Mouse (Mus musculus) liver, embryonic 16.5 days (tissue): Measurements from ENCODE around the gene Cdc25b. TPM values are rescaled to one million over a fixed set of nuclear protein-coding genes. Genes with fewer than 3 reads are reported as not detected.
A peak's percentile ranks its signal among the peaks of the same experiment; 100 is the strongest.

Experiments used
- ATAC-seq: fragments of 200-750 bp; cut with Nextera tagmentation; 2 replicates; pipeline ENCODE4 v1.8.0; 2017; ENCODE audit warnings: low read depth, mild to moderate bottlenecking, moderate number of reproducible peaks, moderate library complexity
- H3K27ac ChIP-seq: fragments of 300-500 bp; sonication (generic); 2 replicates; pipeline ENCODE4 v1.5.1; 2014; ENCODE audit warnings: mild to moderate bottlenecking, low read length
- H3K27me3 ChIP-seq: fragments of 300-500 bp; sonication (generic); 2 replicates; pipeline ENCODE4 v1.6.1; 2014; ENCODE audit warnings: low read depth, low read length, mixed read lengths; ENCODE audit not compliant: control insufficient read depth, insufficient read depth
- H3K36me3 ChIP-seq: fragments of 300-500 bp; sonication (generic); 2 replicates; pipeline ENCODE4 v1.6.1; 2014; ENCODE audit warnings: mild to moderate bottlenecking; ENCODE audit not compliant: control insufficient read depth, insufficient read depth
- H3K4me1 ChIP-seq: fragments of 300-500 bp; sonication (generic); 2 replicates; pipeline ENCODE4 v1.6.1; 2014; ENCODE audit warnings: low read depth, low read length, mixed read lengths; ENCODE audit not compliant: control insufficient read depth
- H3K4me2 ChIP-seq: fragments of 300-500 bp; sonication (generic); 2 replicates; pipeline ENCODE4 v1.6.1; 2014; ENCODE audit warnings: low read depth, low read length, mixed read lengths
- H3K4me3 ChIP-seq: fragments of 300-500 bp; sonication (generic); 2 replicates; pipeline ENCODE4 v1.5.1; 2014; ENCODE audit warnings: low read depth, mild to moderate bottlenecking, low read length
- H3K9ac ChIP-seq: fragments of 300-500 bp; sonication (generic); 2 replicates; pipeline ENCODE4 v1.6.1; 2014; ENCODE audit warnings: low read depth, low read length
- H3K9me3 ChIP-seq: fragments of 300-500 bp; sonication (generic); replicated peaks from 2 replicates; pipeline ENCODE4 v1.6.1; 2016; ENCODE audit warnings: low read length; ENCODE audit not compliant: control insufficient read depth
- WGBS: fragments of 180-500 bp; shearing (Covaris S2); extraction: QIAGEN DNeasy Blood & Tissue Kit; methylation state at CpG from one replicate; pipeline ENCODE4 v1.1.7; 2014; ENCODE audit not compliant: insufficient replicate concordance; 5-methylcytosine and 5-hydroxymethylcytosine counted together
- polyA plus RNA-seq: library from polyadenylated mRNA; unstranded; fragments of >200 nt; fragmentation: Nextera tagmentation; extraction: Ambion mirVana; gene quantifications from 2 replicates; pipeline ENCODE4 v1.2.1, GENCODE M21; 2015

Cdc25b gene
- polyA plus RNA-seq, 1 experiment from 2014 or later: 284 TPM

DNA sequence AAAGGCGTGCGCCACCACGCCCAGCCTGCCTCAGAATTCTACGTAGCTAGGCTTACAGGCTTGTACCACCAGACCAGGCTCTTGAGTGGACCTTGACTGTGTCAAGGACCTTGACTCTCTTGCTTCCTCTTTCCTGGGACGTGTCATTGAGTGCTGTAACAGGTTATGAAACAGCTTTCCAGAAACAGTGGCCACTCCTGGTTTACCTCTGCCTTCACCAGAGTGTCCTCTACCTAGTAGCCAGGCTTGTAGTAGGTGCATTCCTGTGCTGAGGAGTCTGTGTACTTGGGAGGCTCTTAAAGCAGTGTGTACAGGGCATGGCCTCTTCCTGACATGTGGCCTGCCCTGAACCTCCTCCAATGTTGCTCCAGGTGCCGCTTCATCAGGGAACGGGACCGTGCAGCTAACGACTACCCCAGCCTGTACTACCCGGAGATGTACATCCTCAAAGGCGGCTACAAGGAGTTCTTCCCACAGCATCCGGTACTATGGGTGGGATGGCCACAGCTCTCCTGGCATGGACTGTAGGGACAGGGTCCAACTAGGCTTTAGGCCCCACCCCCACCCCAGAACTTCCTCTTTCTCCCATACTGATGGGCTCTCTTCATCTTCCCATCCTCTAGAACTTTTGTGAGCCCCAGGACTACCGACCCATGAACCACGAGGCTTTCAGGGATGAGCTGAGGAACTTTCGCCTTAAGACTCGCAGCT lies 10.0 kb downstream of the Cdc25b start:
- H3K9ac ChIP-seq: no peak overlapping the region
- peaks cover 84% of the 10 kb centered on the region for H3K36me3 ChIP-seq
- peak; percentile 16; the same call in 1 of the 2 replicates for ATAC-seq
- no peaks in the 10 kb centered on the region for H3K27me3 ChIP-seq
- no peaks in the 10 kb centered on the region for H3K9me3 ChIP-seq
- 78% methylated on average over 16 of the region's 16 CpGs for WGBS
- H3K4me3 ChIP-seq: no peak overlapping the region
- H3K4me2 ChIP-seq: no peak overlapping the region
- H3K4me1 ChIP-seq: peaks cover 5% of the 10 kb centered on the region
- H3K27ac ChIP-seq: no peak overlapping the region

DNA sequence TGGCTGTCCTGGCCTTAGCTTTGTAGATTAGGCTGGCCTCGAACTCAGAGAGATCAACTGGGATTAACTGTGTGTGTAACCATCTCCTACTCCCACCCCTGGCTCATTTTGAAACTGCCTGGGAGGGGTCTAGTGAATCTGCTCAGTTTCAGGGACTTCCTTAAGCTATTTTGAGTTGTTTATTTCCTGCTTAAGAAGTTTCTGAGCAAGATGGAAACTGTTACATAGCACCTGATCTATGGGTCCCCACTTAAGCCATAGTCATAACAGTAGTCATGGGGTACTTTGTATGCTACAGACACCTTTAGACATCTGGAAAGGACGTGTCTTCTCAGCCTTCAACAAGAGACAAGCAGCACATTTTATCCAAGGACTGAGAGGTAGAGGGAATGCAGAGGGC lies 14.0 kb downstream of the Cdc25b start:
- no peaks in the 10 kb centered on the region for H3K27me3 ChIP-seq
- no peak for ATAC-seq
- WGBS: 82% methylated on average over 2 of the region's 2 CpGs
- H3K9ac ChIP-seq: no peak overlapping the region
- H3K9me3 ChIP-seq: no peaks in the 10 kb centered on the region
- peaks cover 39% of the 10 kb centered on the region for H3K4me1 ChIP-seq
- H3K4me2 ChIP-seq: no peak overlapping the region
- no peak overlapping the region for H3K27ac ChIP-seq
- H3K36me3 ChIP-seq: peaks cover 44% of the 10 kb centered on the region
- no peak overlapping the region for H3K4me3 ChIP-seq

DNA sequence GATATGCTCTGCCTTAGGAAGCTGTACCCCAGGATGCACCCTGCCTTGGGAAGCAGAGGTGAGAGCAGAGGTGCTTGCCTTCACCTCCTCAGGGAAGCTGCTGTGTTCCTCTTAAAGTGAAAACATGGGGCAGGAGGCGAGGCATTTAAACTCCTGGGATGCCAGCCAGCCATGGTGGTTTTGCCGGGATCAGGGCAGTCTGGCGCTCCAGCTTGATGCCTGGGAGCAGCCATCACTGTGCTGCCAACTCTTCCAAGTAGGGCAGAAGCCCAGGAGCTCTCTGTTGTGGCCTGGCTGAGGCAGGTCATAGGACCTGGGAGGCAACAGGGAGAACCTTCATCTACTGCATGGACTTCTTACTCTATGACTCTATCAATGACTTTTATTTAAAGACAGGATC lies 14.5 kb downstream of the Cdc25b start:
- H3K36me3 ChIP-seq: peaks cover 39% of the 10 kb centered on the region
- H3K4me3 ChIP-seq: no peak overlapping the region
- no peak overlapping the region for H3K27ac ChIP-seq
- no peaks in the 10 kb centered on the region for H3K27me3 ChIP-seq
- no peak overlapping the region for H3K9ac ChIP-seq
- no peak overlapping the region for H3K4me2 ChIP-seq
- H3K9me3 ChIP-seq: no peaks in the 10 kb centered on the region
- ATAC-seq: no peak
- peaks cover 44% of the 10 kb centered on the region for H3K4me1 ChIP-seq
- 86% methylated on average over 3 of the region's 3 CpGs for WGBS

DNA sequence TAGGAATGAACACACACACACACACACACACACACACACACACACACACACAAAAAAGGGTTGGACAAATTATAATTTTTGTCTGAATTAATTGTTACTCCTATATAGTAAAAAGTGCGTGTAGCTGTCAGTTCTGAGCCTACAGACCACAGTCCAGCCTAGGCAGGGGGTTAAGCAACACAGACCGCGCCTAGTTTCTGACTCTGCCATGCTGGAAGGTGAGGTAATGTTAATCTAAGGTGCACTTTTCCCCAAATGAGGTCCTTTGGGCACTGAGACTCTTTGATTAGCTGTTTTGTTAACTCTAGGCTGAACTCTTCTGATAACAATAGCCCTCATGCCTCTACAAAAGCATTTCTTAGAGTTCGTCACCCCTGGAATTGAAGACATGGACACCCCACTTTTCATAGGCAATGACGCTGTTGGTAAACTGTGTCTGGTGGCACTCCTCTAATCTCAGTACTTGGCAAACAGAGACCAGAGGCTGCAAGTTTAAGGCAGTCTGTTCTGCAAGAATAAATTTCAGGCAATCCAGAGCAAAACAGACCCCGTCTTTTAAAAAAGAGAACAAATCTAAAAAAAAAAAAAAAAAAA lies 17.2 kb downstream of the Cdc25b start:
- no peak for ATAC-seq
- 78% methylated on average over 6 of the region's 6 CpGs for WGBS
- no peaks in the 10 kb centered on the region for H3K9me3 ChIP-seq
- peaks cover 60% of the 10 kb centered on the region for H3K4me1 ChIP-seq
- H3K9ac ChIP-seq: no peak overlapping the region
- no peaks in the 10 kb centered on the region for H3K27me3 ChIP-seq
- H3K4me3 ChIP-seq: no peak overlapping the region
- H3K36me3 ChIP-seq: peaks cover 13% of the 10 kb centered on the region
- H3K27ac ChIP-seq: no peak overlapping the region
- 0 out of 2 replicates have a peak overlapping the region, but pooled peaks have one; percentile 42 for H3K4me2 ChIP-seq

DNA sequence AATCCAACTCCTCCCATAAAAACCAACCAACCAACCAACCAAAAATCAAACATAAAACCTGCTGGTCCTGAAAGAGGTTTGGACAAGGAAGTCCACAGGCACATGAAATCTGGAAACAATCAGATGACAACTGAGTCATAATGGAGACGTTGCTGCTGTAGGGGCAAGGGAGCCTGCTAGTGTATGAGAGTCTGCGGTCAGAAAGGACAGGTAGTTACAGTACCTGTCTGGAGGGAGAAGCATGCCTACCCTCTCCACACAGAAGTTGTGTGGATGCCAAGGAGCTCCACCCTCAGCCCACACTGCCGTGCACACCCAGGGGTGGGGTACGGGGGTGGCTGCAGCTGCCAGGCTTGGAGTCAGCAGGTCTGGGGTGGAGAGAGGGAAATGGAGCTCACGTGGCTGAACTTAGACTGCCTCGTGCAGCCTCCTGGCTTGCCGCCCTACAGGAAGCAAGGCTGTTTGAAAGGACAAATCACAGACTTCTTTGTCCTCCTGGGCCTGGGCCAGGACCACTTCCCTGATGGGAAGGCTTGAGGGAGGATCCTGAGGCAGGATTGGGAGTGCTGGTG lies 17.7 kb downstream of the Cdc25b start:
- ATAC-seq: peak; percentile 59
- H3K27me3 ChIP-seq: no peaks in the 10 kb centered on the region
- peak overlapping the region; percentile 42 for H3K4me2 ChIP-seq
- H3K9me3 ChIP-seq: no peaks in the 10 kb centered on the region
- peak overlapping the region; percentile 49 for H3K9ac ChIP-seq
- WGBS: 30% methylated on average over 7 of the region's 7 CpGs
- H3K36me3 ChIP-seq: peaks cover 7% of the 10 kb centered on the region
- H3K4me3 ChIP-seq: no peak overlapping the region
- H3K27ac ChIP-seq: peak overlapping the region; percentile 95
- peaks cover 66% of the 10 kb centered on the region for H3K4me1 ChIP-seq

DNA sequence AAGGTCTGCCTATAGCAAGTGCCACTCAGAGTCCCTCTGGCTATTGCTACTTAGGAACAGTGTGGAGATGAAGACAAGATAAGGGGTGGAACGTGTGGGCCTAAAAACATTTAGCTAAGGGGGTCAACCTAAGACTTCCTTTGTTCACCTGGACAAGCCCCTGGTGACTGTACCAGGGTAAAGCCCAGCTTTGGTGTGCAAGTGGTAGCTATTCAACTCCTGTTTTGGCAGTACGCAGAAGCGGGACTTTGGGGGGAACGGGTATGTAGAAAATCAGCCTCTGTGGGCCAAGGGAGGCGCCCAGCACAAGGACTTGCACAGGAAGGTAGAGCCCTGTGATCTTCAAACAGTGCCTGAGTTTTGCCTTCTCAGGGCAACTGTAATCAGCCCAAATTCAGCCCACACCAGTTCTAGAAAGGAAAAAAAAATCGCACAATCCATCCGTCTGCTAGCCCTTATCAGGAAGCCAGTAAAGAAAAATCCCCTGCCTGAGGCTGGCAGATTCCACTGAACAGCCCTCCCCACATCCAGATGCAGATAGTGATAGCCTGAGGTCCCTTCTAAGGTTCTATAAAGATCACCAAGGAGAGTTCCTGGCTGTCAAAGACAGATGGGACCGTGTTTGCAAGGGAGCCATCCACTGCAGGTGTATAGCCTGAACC lies 18.9 kb downstream of the Cdc25b start:
- H3K27ac ChIP-seq: peak overlapping the region; percentile 95
- H3K27me3 ChIP-seq: no peaks in the 10 kb centered on the region
- WGBS: 18% methylated on average over 8 of the region's 8 CpGs
- H3K9ac ChIP-seq: peak overlapping the region; percentile 50
- H3K9me3 ChIP-seq: no peaks in the 10 kb centered on the region
- peak; percentile 69 for ATAC-seq
- H3K4me1 ChIP-seq: peaks cover 69% of the 10 kb centered on the region
- H3K36me3 ChIP-seq: no peaks in the 10 kb centered on the region; the same call in 1 of the 2 replicates
- peak overlapping the region; percentile 42 for H3K4me2 ChIP-seq
- 0 out of 2 replicates have a peak overlapping the region, but pooled peaks have one; percentile 1 for H3K4me3 ChIP-seq

DNA sequence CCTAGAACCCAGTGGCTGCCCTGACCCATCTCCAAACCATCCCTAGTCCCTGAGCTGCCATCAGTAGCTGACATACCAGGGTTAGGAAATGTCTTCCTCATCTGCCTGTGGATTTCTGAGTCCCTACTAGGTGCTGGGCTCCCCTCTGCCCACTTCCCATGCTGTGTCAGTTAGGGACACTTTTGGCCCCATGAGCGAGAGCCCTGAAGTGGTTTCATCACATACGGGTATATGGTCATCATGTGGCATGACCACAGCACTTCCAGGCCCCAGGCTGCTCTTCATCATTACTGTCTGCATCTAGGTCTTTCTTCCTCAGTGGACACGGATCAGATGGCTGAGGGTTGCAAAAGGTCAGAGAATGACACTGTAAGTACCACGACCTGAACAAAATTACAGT lies 20.0 kb downstream of the Cdc25b start, which contains the start of gene Ap5s1:
Ap5s1 (plus strand) TSS at position 301 of the 400 bp plus-strand sequence.
- ATAC-seq: no peak
- WGBS: 69% methylated on average over 4 of the region's 4 CpGs
- Histone ChIP-seq H3K36me3 (no peaks in the 10 kb centered on the region; the same call in 1 of the 2 replicates), H3K27ac (peak within 1 kb of the TSS; percentile 84), H3K4me2 (peak within 1 kb of the TSS; percentile 42), H3K4me1 (peaks cover 76% of the 10 kb centered on the region), H3K27me3 (no peaks in the 10 kb centered on the region), H3K9ac (peak within 1 kb of the TSS; percentile 50), H3K4me3 (no peak within 1 kb of the TSS), H3K9me3 (no peaks in the 10 kb centered on the region)

DNA sequence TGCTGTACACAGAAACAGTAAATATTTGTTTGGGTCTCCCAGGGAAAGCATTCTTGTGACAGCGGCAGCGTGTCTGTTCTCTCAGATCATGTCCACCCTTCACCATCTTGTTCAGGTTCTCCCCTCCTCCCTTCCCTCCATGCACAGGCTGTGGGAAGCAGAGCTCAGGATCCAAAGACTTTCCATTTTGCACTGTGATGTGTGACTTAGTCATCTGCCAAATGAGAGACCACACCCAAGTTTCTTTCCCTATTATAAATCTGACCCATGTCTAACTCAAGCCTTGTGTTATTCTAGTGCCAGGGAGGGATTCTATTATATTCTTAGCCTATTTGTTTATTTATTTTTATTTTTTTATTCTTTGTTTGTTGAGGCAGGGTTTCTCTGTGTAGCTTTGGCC lies 21.6 kb downstream of the Cdc25b start:
- Histone ChIP-seq H3K9ac (no peak overlapping the region), H3K27me3 (no peaks in the 10 kb centered on the region), H3K4me1 (peaks cover 82% of the 10 kb centered on the region), H3K27ac (peak overlapping the region; percentile 42; the same call in 1 of the 2 replicates), H3K9me3 (no peaks in the 10 kb centered on the region), H3K4me2 (no peak overlapping the region), H3K4me3 (no peak overlapping the region), H3K36me3 (peaks cover 7% of the 10 kb centered on the region)
- 69% methylated on average over 2 of the region's 2 CpGs for WGBS
- no peak for ATAC-seq
